Mouse (Mus musculus) stomach, postnatal 0 days (tissue): ENCODE measurements around the gene Gm17657. TPM values are rescaled to one million over a fixed set of nuclear protein-coding genes. Genes with fewer than 3 reads are reported as not detected.
A peak's percentile ranks its signal among the peaks of the same experiment; 100 is the strongest.

Experiments
- ATAC-seq: fragments of 200-750 bp; cut with Nextera tagmentation; 2 replicates; pipeline ENCODE4 v1.8.0; 2017; ENCODE audit not compliant: low FRiP score, low TSS enrichment
- DNase-seq: peaks from one replicate; pipeline ENCODE4 v3.0.0-alpha.2; 2016; ENCODE audit warnings: low spot score
- H3K27ac ChIP-seq: fragments of 300-500 bp; sonication (generic); replicated peaks from 2 replicates; pipeline ENCODE4 v1.5.1; 2014; ENCODE audit warnings: mild to moderate bottlenecking, control low read depth
- H3K27me3 ChIP-seq: fragments of 300-500 bp; sonication (generic); 2 replicates; pipeline ENCODE4 v1.6.1; 2014; ENCODE audit warnings: low read length; ENCODE audit not compliant: control insufficient read depth, insufficient read depth
- H3K36me3 ChIP-seq: fragments of 300-500 bp; sonication (generic); 2 replicates; pipeline ENCODE4 v1.6.1; 2014; ENCODE audit warnings: low read length, mixed read lengths; ENCODE audit not compliant: control insufficient read depth, insufficient read depth
- H3K4me1 ChIP-seq: fragments of 300-500 bp; sonication (generic); replicated peaks from 2 replicates; pipeline ENCODE4 v1.6.1; 2014; ENCODE audit warnings: antibody characterized with exemption; ENCODE audit not compliant: control insufficient read depth, insufficient read depth
- H3K4me2 ChIP-seq: fragments of 300-500 bp; sonication (generic); replicated peaks from 2 replicates; pipeline ENCODE4 v1.6.1; 2014; ENCODE audit warnings: low read depth, mild to moderate bottlenecking, control low read depth, moderate library complexity
- H3K4me3 ChIP-seq: fragments of 300-500 bp; sonication (generic); 2 replicates; pipeline ENCODE4 v1.5.1; 2014; ENCODE audit warnings: low read depth, low read length, control low read depth
- H3K9ac ChIP-seq: fragments of 300-500 bp; sonication (generic); 2 replicates; pipeline ENCODE4 v1.6.1; 2014; ENCODE audit warnings: mild to moderate bottlenecking, low read length, control low read depth, mixed read lengths
- H3K9me3 ChIP-seq: fragments of 300-500 bp; sonication (generic); 2 replicates; pipeline ENCODE4 v1.6.1; 2016; ENCODE audit warnings: low read length; ENCODE audit not compliant: control insufficient read depth
- CTCF ChIP-seq: IDR thresholded peaks from 2 replicates; pipeline ENCODE4 v1.5.1; 2016; ENCODE audit warnings: antibody characterized with exemption, low read depth, mild to moderate bottlenecking, moderate library complexity
- EP300 ChIP-seq: optimal IDR thresholded peaks from 2 replicates; pipeline ENCODE3; 2016; ENCODE audit warnings: antibody characterized with exemption
- WGBS: fragments of 180-500 bp; shearing (Covaris S2); extraction: QIAGEN DNeasy Blood & Tissue Kit; methylation state at CpG from one replicate; pipeline ENCODE4 v1.1.7; 2014; 5-methylcytosine and 5-hydroxymethylcytosine counted together
- polyA plus RNA-seq: library from polyadenylated mRNA; unstranded; fragments of >200 nt; fragmentation: Nextera tagmentation; extraction: Ambion mirVana; gene quantifications from 2 replicates; pipeline ENCODE4 v1.2.1, GENCODE M21; 2015

Gene Gm17657
- polyA plus RNA-seq, 1 experiment from 2014 or later: not detected

DNA sequence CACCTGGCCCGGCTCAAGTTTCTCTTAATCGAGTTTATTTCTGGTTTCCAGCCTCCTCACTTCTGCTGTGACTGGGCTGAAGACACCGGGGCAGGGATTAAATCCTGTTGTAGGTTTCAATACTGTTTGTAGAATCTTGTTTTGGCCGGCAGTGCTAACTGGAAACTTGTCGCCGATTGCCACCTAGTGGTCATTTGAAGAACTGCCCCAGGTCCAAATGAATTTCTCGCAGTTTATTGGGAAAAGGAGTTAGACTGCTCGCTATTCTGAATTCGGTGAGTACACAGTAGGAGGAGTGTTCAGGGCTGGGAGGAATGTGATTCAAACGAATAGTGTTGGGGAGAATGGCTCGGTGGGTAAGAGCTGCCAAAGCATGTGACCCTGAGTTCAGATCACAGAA is 35.0 kb downstream of the Gm17657 start:
- H3K4me2 ChIP-seq: no peak overlapping the region
- peak; percentile 76 for DNase-seq
- no peaks in the 10 kb centered on the region for H3K9me3 ChIP-seq
- no peak overlapping the region for H3K4me3 ChIP-seq
- no peaks in the 10 kb centered on the region for H3K27me3 ChIP-seq
- WGBS: under 1% methylated on average over 11 of the region's 11 CpGs
- H3K9ac ChIP-seq: no peak overlapping the region
- no peaks in the 10 kb centered on the region for H3K36me3 ChIP-seq
- H3K27ac ChIP-seq: no peak overlapping the region
- peak; percentile 51; the same call in 1 of the 2 replicates for ATAC-seq
- TF ChIP-seq EP300: no peak
- TF ChIP-seq CTCF: peak; percentile 98
- no peaks in the 10 kb centered on the region for H3K4me1 ChIP-seq

DNA sequence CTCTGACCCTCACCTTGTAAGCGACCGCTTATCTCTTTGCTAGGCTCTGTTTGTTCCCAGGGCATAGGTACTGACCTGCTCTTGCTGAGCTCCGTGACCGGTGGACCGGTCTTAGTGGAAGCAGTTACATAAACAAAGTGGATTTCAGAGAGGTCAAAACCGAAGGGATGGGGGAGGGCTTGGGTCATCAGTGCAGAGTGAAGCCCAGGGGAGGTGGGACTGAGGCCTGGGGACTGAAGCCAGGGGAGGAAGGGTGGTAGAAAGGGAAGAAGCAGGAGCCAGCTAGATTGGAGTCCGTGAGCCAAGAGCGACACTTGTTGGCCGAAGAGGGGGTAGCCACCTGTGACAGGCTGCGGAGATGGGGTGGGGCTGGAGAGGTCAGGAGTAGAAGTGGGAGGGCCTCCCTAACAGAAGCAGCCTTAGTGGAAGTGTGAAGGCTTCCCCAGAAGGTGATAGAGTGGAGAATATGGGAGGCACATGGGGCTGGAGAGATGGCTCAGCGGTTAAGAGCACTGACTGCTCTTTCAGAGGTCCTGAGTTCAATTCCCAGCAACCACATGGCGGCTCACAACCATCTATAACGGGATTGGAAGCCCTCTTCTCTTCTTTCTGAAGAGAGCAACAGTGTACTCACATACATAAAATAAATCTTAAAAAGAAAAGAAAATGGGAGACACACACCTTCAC is 36.3 kb downstream of the Gm17657 start:
- Histone ChIP-seq H3K36me3 (no peaks in the 10 kb centered on the region), H3K9me3 (no peaks in the 10 kb centered on the region), H3K9ac (no peak overlapping the region), H3K4me2 (no peak overlapping the region), H3K27ac (no peak overlapping the region), H3K27me3 (no peaks in the 10 kb centered on the region), H3K4me1 (no peaks in the 10 kb centered on the region), H3K4me3 (no peak overlapping the region)
- TF ChIP-seq CTCF (peak; percentile 86), EP300 (no peak)
- DNase-seq (peak; percentile 83), ATAC-seq (peak; percentile 79)
- 27% methylated on average over 13 of the region's 13 CpGs for WGBS

DNA sequence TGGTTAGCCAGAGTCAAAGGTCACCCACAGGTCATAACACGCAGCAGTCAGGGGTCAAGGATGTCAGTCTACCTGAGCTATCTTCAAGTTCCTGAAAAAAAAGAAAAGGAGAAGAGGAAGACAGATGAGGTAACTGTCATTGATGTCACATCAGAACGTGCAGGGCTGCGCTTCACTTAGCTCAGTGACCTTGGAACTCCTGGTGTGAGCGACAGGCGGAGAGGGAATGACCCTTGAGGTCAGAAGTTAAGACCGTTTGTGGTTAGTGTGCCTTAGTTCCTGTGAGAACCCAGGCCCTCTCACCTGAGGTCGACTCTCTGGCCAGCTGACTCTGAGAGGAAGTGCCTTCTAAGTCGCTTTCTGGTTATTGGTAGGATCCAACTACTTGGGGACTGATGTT is 38.7 kb downstream of the Gm17657 start:
- Histone ChIP-seq H3K36me3 (no peaks in the 10 kb centered on the region), H3K4me1 (no peaks in the 10 kb centered on the region), H3K4me3 (no peak overlapping the region), H3K9me3 (no peaks in the 10 kb centered on the region), H3K27me3 (no peaks in the 10 kb centered on the region), H3K9ac (no peak overlapping the region), H3K27ac (no peak overlapping the region), H3K4me2 (no peak overlapping the region)
- ATAC-seq (no peak), DNase-seq (no peak)
- TF ChIP-seq CTCF: no peak
- no peak for TF ChIP-seq EP300
- 51% methylated on average over 8 of the region's 8 CpGs for whole genome bisulfite sequencing

DNA sequence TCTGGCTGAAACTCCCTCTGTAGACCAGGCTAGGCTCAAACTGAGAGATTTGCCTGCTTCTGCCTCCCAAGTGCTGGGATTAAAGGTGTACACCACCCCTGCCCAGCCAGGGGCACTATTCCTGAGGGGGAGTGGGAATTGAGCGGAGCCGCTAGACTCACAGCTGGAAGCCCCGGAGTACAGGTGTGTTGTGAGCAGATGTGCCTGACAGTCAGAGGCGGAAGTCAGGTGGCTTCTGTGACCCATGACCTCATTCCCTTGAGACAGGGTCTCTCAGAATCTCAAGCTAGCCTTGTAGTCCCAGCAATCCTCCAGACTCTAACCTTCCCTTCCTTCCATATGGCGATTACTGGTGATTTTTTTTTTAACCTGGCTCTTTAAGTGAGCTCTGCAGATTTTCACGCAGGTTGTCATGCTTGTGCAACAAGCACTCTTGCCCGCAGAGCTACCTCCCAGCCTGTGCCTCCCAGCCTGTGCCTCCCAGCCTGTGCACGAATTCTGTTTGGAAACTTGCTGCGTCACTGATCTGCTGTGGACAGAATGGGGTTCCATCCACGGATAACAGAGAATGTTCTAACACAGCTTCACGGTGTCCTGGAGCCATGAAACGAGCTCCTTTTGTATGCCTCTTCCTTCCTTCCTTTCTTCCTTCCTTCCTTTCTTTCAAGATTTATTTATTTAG is 40.4 kb downstream of the Gm17657 start:
- WGBS: 62% methylated on average over 12 of the region's 12 CpGs
- H3K9me3 ChIP-seq: no peaks in the 10 kb centered on the region
- H3K36me3 ChIP-seq: no peaks in the 10 kb centered on the region
- H3K27ac ChIP-seq: no peak overlapping the region
- no peak overlapping the region for H3K4me2 ChIP-seq
- TF ChIP-seq EP300 (no peak), CTCF (no peak)
- ATAC-seq (no peak), DNase-seq (no peak)
- H3K4me1 ChIP-seq: no peaks in the 10 kb centered on the region
- no peak overlapping the region for H3K4me3 ChIP-seq
- H3K27me3 ChIP-seq: no peaks in the 10 kb centered on the region
- no peak overlapping the region for H3K9ac ChIP-seq

DNA sequence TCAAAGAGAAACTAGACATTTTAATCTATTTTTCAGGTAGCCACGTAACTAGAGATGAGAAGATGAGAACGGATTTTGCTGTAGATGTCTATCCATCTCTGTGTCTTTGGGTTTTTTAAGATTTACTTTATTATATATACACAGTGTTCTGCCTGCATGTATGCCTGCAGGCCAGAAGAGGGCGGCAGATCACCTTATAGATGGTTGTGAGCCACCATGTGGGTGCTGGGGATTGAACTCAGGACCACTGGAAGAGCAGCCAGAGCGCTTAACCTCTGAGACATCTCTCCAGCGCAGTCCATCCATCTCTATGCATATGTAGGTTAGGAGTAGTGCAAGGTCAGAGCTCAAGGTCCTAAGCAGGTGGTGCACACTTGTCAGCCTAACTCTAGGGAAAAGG is 45.7 kb downstream of the Gm17657 start:
- H3K27me3 ChIP-seq: no peaks in the 10 kb centered on the region
- ATAC-seq: no peak
- TF ChIP-seq EP300 (no peak), CTCF (peak; percentile 58)
- no peak overlapping the region for H3K9ac ChIP-seq
- DNase-seq: no peak
- H3K36me3 ChIP-seq: no peaks in the 10 kb centered on the region
- H3K4me3 ChIP-seq: no peak overlapping the region
- H3K9me3 ChIP-seq: no peaks in the 10 kb centered on the region
- H3K4me2 ChIP-seq: no peak overlapping the region
- no peaks in the 10 kb centered on the region for H3K4me1 ChIP-seq
- no peak overlapping the region for H3K27ac ChIP-seq
- 74% methylated on average over 5 of the region's 5 CpGs for WGBS
